Mouse (Mus musculus) brain, embryonic 14.5 days (tissue): ENCODE measurements around the gene 5730409E04Rik. TPM values are rescaled to one million over a fixed set of nuclear protein-coding genes. Genes with fewer than 3 reads are reported as not detected.

Source experiments
- DNase-seq: peaks from one replicate; pipeline ENCODE4 v3.0.0-alpha.2; 2011; ENCODE audit warnings: low read depth
- CTCF ChIP-seq: fragments of 200-500 bp; IDR thresholded peaks from 2 replicates; pipeline ENCODE4 v1.5.1; 2012; ENCODE audit warnings: inconsistent platforms, mild to moderate bottlenecking, moderate library complexity, borderline replicate concordance; ENCODE audit not compliant: insufficient read depth, insufficient read length; ENCODE audit errors: extremely low read depth
- POLR2A ChIP-seq: fragments of 200-500 bp; IDR thresholded peaks from 2 replicates; pipeline ENCODE4 v1.6.1; 2012; ENCODE audit warnings: mild to moderate bottlenecking, inconsistent platforms, borderline replicate concordance; ENCODE audit not compliant: poor library complexity, insufficient read depth, insufficient read length, severe bottlenecking; ENCODE audit errors: extremely low read depth
- polyA plus RNA-seq: library from polyadenylated mRNA; depleted of rRNA; stranded (reverse); fragments of >200 nt; gene quantifications from 2 replicates; pipeline ENCODE4 v1.2.3, GENCODE M21; 2012; rRNA removed

5730409E04Rik gene
- polyA plus RNA-seq = 10.4 and 19.2 TPM in 2 replicates

DNA sequence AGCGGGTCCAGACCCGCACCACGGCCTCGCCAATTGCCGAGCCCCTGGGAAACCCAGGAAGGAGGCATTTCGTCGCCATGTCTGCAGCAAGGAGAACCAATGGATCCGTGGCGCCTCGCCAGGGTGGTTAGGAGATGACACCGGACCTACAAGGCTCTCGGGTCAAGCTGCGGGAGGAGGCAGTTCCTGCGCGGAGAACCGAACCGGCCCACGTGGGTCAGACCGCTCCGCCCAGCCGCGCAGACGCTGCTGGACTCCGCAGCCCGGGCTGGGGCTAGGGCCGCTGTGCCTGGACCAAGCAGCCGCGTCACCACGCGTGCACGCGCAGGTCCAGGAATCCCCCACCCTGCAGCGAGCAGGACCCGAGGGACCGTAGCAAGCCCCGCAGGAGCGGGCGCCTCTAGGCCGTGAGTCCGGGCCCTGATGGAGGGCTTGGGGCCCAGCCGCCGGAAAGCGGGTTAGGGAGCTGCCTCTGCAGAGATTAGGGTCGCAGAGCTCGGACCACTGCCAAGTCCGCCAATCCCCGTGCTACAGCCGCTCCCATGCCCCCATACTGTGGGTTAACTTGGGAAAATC lies at the start of gene 5730409E04Rik:
5730409E04Rik (plus strand) TSS at position 213 of the 576 bp plus-strand sequence.
- peak; percentile 69 for DNase-seq
- TF ChIP-seq POLR2A (no peak), CTCF (no peak)

- DNase-seq = no peak
- TF ChIP-seq CTCF = no peak
- no peak for TF ChIP-seq POLR2A
These were observed 45.8 kb upstream of the 5730409E04Rik start for GRCm38 (mm10) chr4:126563798-126564197.

- DNase-seq = no peak
- TF ChIP-seq POLR2A (no peak), CTCF (no peak)
These were observed 42.4 kb upstream of the 5730409E04Rik start for GRCm38 (mm10) chr4:126567243-126567642.

GRCm38 (mm10) chr4:126569783-126570182 lies 39.8 kb upstream of the 5730409E04Rik start:
- TF ChIP-seq POLR2A = no peak
- no peak for TF ChIP-seq CTCF
- no peak for DNase-seq

DNA sequence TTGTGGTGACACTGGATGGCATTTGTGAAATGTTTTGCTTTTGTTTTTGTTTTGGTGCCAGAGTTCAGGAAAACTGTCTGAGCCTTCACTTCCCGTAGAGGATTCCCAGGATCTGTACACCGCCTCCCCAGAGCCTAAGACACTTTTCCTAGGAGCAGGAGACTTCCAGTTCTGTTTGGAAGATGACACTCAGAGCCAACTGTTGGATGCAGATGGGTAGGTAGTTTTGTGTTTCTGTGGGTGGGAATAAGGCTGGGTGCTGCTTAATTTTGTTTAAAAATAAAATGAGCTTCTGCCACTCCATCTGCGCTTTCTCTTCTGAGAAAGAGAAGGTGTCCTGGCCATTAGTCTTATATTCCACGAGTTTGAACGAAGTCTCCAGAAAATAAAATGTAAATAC lies 33.3 kb upstream of the 5730409E04Rik start:
- TF ChIP-seq CTCF = no peak
- no peak for TF ChIP-seq POLR2A
- DNase-seq = no peak

GRCm38 (mm10) chr4:126577920-126578319 lies 31.7 kb upstream of the 5730409E04Rik start:
- no peak for TF ChIP-seq CTCF
- no peak for TF ChIP-seq POLR2A
- no peak for DNase-seq

- no peak for DNase-seq
- TF ChIP-seq POLR2A (no peak), CTCF (no peak)
These were observed 30.5 kb upstream of the 5730409E04Rik start for GRCm38 (mm10) chr4:126579077-126579476.

DNA sequence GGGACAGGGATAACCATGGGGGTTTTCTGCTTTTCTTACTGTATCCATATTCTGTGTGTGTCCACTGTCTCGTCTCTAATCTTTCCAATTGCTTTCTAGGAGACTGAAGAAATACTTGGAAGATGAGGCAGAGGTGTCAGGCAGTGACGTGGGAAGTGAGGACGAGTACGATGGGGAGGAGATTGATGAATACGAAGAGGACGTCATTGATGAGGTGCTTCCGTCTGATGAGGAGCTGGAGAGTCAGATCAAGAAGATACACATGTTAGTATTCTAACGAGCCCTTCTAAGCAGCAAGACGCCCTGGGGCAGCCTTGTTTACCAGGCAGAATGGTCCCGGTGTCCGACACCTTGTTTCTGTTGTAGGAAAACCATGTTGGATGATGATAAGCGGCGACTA lies 23.9 kb upstream of the 5730409E04Rik start:
- DNase-seq = no peak
- TF ChIP-seq CTCF = no peak
- TF ChIP-seq POLR2A = no peak

DNA sequence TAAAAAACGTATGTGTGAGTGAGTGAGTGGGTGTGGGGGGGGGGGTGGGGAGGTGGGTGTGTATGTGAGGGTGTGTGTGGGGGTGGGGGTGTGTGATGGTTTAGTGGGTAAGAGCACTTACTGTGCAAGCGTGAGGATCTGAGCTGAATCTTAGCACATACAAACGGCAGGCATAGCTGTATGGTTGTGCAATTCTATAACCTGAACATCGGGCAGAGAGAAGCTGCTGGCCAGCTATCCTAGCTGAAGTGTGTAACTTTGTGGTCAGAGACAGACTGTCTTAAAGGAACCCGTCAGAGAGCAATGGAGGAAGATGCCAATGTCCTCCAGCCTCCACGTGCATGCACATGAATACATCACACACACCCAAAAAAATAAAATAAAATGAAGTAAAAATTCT lies 17.6 kb upstream of the 5730409E04Rik start:
- no peak for TF ChIP-seq CTCF
- no peak for TF ChIP-seq POLR2A

DNA sequence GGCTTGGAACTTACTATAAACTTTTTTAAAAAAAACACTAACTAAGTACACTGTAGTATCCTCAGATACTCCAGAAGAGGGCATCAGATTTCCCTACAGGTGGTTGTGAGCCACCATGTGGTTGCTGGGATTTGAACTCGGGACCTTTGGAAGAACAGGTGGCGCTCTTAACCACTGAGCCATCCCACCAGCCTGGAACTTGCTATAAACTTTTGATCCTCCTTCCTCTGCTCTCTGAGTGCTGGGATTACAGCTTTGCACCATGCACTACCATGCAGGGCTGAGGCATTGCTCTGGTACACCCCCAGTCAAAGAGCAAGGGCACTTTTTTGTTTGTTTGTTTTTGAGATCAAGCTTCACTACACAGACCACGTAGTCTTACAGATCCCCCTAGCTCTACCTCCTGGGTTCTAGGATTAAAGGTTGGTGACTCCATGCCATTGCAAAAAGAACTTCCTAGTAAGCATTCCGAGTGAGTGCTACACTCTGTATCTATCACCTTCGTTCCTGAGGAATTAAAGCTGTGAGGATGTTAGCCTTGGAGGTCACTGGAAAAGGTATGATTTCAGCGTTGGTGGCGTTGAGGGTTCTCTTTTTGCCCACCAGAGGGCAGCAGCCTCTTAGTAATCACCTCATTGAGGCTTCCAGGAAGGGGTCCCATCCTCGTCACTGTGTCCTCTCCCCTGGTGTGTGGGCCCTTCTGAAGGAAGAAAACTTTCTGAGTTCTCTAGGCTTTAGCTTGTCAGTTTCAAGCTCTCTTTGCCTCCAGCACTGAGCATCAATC lies 9.5 kb upstream of the 5730409E04Rik start:
- DNase-seq = peak; percentile 78
- TF ChIP-seq POLR2A = no peak
- peak; percentile 95 for TF ChIP-seq CTCF

More for the DNA sequence above, 17.6 kb upstream of the 5730409E04Rik start:
- DNase-seq = no peak

DNA sequence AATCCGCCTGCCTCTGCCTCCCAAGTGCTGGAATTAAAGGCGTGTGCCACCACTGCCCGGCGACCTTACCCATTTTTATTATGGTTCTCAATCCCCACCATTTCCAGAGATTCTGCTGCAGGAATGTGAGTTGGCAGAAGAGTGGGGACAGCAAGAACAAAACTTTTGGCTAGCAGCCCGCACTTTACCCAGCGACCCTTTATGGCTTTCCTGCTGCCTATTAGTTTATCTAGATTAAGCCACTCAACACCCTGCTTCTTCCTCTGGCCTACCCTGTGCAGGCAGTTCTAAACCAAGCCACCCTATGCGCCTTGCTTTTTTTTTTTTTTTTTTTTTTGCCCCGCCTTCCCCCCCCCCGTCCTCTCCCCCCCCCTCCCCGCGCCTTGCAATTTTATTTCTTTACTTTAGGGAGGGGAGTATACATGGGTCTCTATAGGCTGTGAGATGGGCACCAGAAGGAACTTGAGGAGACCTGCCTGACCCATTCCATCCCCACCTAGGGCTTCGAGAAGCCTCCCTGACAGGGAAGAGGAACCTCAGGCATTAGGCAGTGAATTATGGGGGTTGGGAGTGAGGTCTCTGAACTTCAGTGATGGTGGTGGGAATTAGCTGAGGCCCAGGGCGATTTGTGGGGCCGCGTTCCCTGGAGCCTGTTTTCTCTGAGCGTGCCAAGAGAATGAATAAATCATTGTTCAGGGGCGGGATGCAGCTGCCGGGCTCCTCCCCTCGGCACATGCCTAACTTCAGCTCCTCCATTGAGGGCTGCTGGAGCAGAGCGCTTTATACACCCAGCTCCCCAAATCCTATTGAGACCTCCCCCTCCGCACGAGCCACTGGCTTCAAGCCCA lies 7.8 kb upstream of the 5730409E04Rik start:
- TF ChIP-seq POLR2A (no peak), CTCF (no peak)
- DNase-seq = peak; percentile 96
